12 mouse cellular contexts compared by ENCODE assay signal in genomic region chr12:84203778-84204216, GRCm38 (mm10). TPM values are rescaled to one million over a fixed set of nuclear protein-coding genes. Genes with fewer than 3 reads are reported as not detected.
DNase-seq lines count a peak whose midpoint lies in the region; ATAC-seq and TF ChIP-seq lines count a peak whose summit lies in the region.
"Had no signal": no experiment of that assay in that cellular context is flagged by ENCODE, and none has a peak within 500 bp of the region (broad histone marks: within the 10 kb centered on the region; RNA-seq: fewer than 3 reads in every experiment).

No protein-coding gene starts in this region.

- no peak overlapping the region for H3K4me2 ChIP-seq in kidney, embryonic 15.5 days
- no peak overlapping the region for H3K4me2 ChIP-seq in embryonic facial prominence, embryonic 15.5 days (replicated peaks)
- H3K4me2 ChIP-seq: forebrain, embryonic 13.5 days; hindbrain, embryonic 15.5 days; limb, embryonic 13.5 days had no signal

- in situ Hi-C loops in ES-E14 (cut with MboI; ENCODE audit: low sequenced_read_pairs in 2 of 2, unreplicated experiment in 2 of 2): no loop called here

- 65% methylated on average over 7 of the region's 7 CpGs for WGBS in kidney, embryonic 15.5 days
- 60% methylated on average over 7 of the region's 7 CpGs for WGBS in embryonic facial prominence, embryonic 15.5 days

- H3K4me1 ChIP-seq in kidney, embryonic 15.5 days: peaks cover 52% of the 10 kb centered on the region
- peaks cover 39 to 62% of the 10 kb centered on the region in 2 experiments for H3K4me1 ChIP-seq in ES-E14 (ENCODE audit: control insufficient read depth in 2 of 2, insufficient read depth in 2 of 2, low read length in 2 of 2, poor library complexity in 1 of 2)
- H3K4me1 ChIP-seq in embryonic facial prominence, embryonic 15.5 days: peaks cover 46% of the 10 kb centered on the region
- H3K4me1 ChIP-seq: hindbrain, embryonic 15.5 days had no signal

- no peak overlapping the region for H3K4me3 ChIP-seq in kidney, embryonic 15.5 days (replicated peaks)
- H3K4me3 ChIP-seq in ES-E14 (ENCODE audit: insufficient read depth in 1 of 2, low read depth in 1 of 2, low read length in 2 of 2, poor library complexity in 1 of 2, severe bottlenecking in 1 of 2): no peak overlapping the region
- H3K4me3 ChIP-seq in embryonic facial prominence, embryonic 15.5 days (replicated peaks): no peak overlapping the region
- H3K4me3 ChIP-seq: forebrain, embryonic 13.5 days; hindbrain, embryonic 15.5 days; limb, embryonic 13.5 days had no signal

- DNase-seq in kidney, postnatal 36 days: no peak
- no peak for DNase-seq in ES-E14 (ENCODE audit: low read depth, low spot score)
- DNase-seq in layer of hippocampus, adult 8-10 months (ENCODE audit: low spot score in 2 of 2): no peak
- no peak for DNase-seq in embryo, embryonic 10.5 days (ENCODE audit: low spot score)
- no peak for DNase-seq in retina, postnatal 1 day
- DNase-seq: cerebellum, adult 11 months had no signal

- no peak overlapping the region for H3K9ac ChIP-seq in kidney, embryonic 15.5 days
- H3K9ac ChIP-seq in ES-E14 (ENCODE audit: insufficient read depth, low read depth, low read length, poor library complexity, severe bottlenecking): no peak overlapping the region; the same call in 1 of the 2 replicates
- H3K9ac ChIP-seq in embryonic facial prominence, embryonic 15.5 days: no peak overlapping the region
- H3K9ac ChIP-seq: forebrain, embryonic 13.5 days; hindbrain, embryonic 15.5 days; limb, embryonic 13.5 days had no signal

- peak; percentile 76; the same call in 1 of the 2 replicates for ATAC-seq in kidney, embryonic 15.5 days (replicated peaks; ENCODE audit: low FRiP score)
- ATAC-seq in embryonic facial prominence, embryonic 15.5 days (ENCODE audit: insufficient number of reproducible peaks, low FRiP score, low TSS enrichment, low read depth): 0 out of 2 replicates have a peak, but pooled peaks have one; percentile 55
- peak; percentile 86 for ATAC-seq in megakaryocyte-erythroid progenitor cell, adult 5-6 weeks (replicated peaks; ENCODE audit: low FRiP score, low TSS enrichment, poor library complexity, severe bottlenecking)
- ATAC-seq: forebrain, embryonic 13.5 days had no signal

- peak overlapping the region; percentile 71 for H3K27ac ChIP-seq in kidney, embryonic 15.5 days
- peak overlapping the region; percentile 24; the same call in 1 of the 2 replicates for H3K27ac ChIP-seq in ES-E14 (ENCODE audit: insufficient read depth, low read depth, low read length, poor library complexity, severe bottlenecking)
- 0 out of 2 replicates have a peak overlapping the region, but pooled peaks have one; percentile 55 for H3K27ac ChIP-seq in embryonic facial prominence, embryonic 15.5 days (replicated peaks)
- H3K27ac ChIP-seq: forebrain, embryonic 13.5 days; hindbrain, embryonic 15.5 days; limb, embryonic 13.5 days had no signal

- H3K36me3 ChIP-seq in kidney, embryonic 15.5 days: no peaks in the 10 kb centered on the region
- H3K36me3 ChIP-seq in ES-E14 (ENCODE audit: control insufficient read depth, insufficient read depth, low read length, poor library complexity, severe bottlenecking): no peaks in the 10 kb centered on the region; the same call in 1 of the 2 replicates
- H3K36me3 ChIP-seq in embryonic facial prominence, embryonic 15.5 days: no peaks in the 10 kb centered on the region
- H3K36me3 ChIP-seq: hindbrain, embryonic 15.5 days; limb, embryonic 13.5 days had no signal

- H3K27me3 ChIP-seq in kidney, embryonic 15.5 days: no peaks in the 10 kb centered on the region
- no peaks in the 10 kb centered on the region for H3K27me3 ChIP-seq in embryonic facial prominence, embryonic 15.5 days
- H3K27me3 ChIP-seq: forebrain, embryonic 13.5 days; hindbrain, embryonic 15.5 days; limb, embryonic 13.5 days had no signal

- no peaks in the 10 kb centered on the region for H3K9me3 ChIP-seq in kidney, embryonic 15.5 days (replicated peaks)
- no peaks in the 10 kb centered on the region for H3K9me3 ChIP-seq in ES-E14 (ENCODE audit: control insufficient read depth, insufficient read depth, low read depth, low read length)
- H3K9me3 ChIP-seq in embryonic facial prominence, embryonic 15.5 days (replicated peaks): no peaks in the 10 kb centered on the region
- H3K9me3 ChIP-seq: forebrain, embryonic 13.5 days; hindbrain, embryonic 15.5 days; limb, embryonic 13.5 days had no signal

TF ChIP-seq in ES-E14, 5 proteins besides CTCF, POLR2A, EP300 and RAD21:
- TF ChIP-seq ZC3H11A (IDR thresholded peaks at IDR 0.05; ENCODE audit: borderline replicate concordance, low read depth, low read length) (no peak), MAFK (IDR thresholded peaks at IDR 0.05; ENCODE audit: insufficient read depth, low read depth, low read length) (no peak), HCFC1 (IDR thresholded peaks at IDR 0.05; ENCODE audit: borderline replicate concordance, insufficient read depth, low read length) (no peak)

RNA-seq across cellular contexts. Expression of gene Elmsan1, which starts 14.9 kb away (rescaled TPM):
- 8.7 and 10.8 TPM in 2 replicates for polyA plus RNA-seq in kidney, embryonic 15.5 days (2015; fragmentation: Nextera tagmentation; extraction: Ambion mirVana)
- 9.6 and 19.3 TPM in 2 replicates for total RNA-seq in ES-E14 (2012; rRNA removed)
- polyA plus RNA-seq in embryonic facial prominence, embryonic 15.5 days (2015; fragmentation: Nextera tagmentation; extraction: Ambion mirVana): 15.4 and 15.9 TPM in 2 replicates
- total RNA-seq in megakaryocyte-erythroid progenitor cell, adult 5-6 weeks (2014; fragmentation: Nextera tagmentation): 29.6 and 42.1 TPM in 2 replicates
- 12.9 and 13.2 TPM in 2 replicates for total RNA-seq in megakaryocyte-erythroid progenitor cell, adult 5-6 weeks (2017)
- 10 to 100 TPM; 21.6 to 28.5 (median 26.0) TPM for total RNA-seq in layer of hippocampus, adult 8-10 months (2022)

RNA-seq across cellular contexts. Expression of gene Pnma1, which starts 55.5 kb away (rescaled TPM):
- 1.00 and 1.0 TPM in 2 replicates for polyA plus RNA-seq in kidney, embryonic 15.5 days (2015; fragmentation: Nextera tagmentation; extraction: Ambion mirVana)
- 0.80 and 1.5 TPM in 2 replicates for total RNA-seq in ES-E14 (2012; rRNA removed)
- 1.8 and 3.0 TPM in 2 replicates for polyA plus RNA-seq in embryonic facial prominence, embryonic 15.5 days (2015; fragmentation: Nextera tagmentation; extraction: Ambion mirVana)
- not detected in 2 replicates for total RNA-seq in megakaryocyte-erythroid progenitor cell, adult 5-6 weeks (2014; fragmentation: Nextera tagmentation)
- total RNA-seq in megakaryocyte-erythroid progenitor cell, adult 5-6 weeks (2017): 1.2 TPM in 1 of 2 replicates, not detected in the other
- total RNA-seq in layer of hippocampus, adult 8-10 months (2022): 1 to 10 TPM; 3.1 to 3.9 (median 3.6) TPM
